Mouse (Mus musculus) CH12.LX (cell line): ENCODE data around the gene Rab33b.

Experiments used
- BHLHE40 ChIP-seq: IDR thresholded peaks from 2 replicates; pipeline ENCODE4 v1.6.1; 2011; ENCODE audit warnings: mild to moderate bottlenecking, low read depth, low read length, improper control_type of control experiment
- CTCF ChIP-seq, 2 experiments: IDR thresholded peaks in 1 of 2; conservative IDR thresholded peaks in 1 of 2; 2 replicates each; pipeline ENCODE4 v1.5.1; 2011 to 2012; ENCODE audit warnings: low read depth in 2 of 2, low read length in 2 of 2, improper control_type of control experiment in 1 of 2, inconsistent platforms in 1 of 2, mild to moderate bottlenecking in 1 of 2, moderate library complexity in 1 of 2
- GABPA ChIP-seq: IDR thresholded peaks from 2 replicates; pipeline ENCODE4 v1.6.1; 2012; ENCODE audit warnings: low read depth, low read length, improper control_type of control experiment, inconsistent platforms; ENCODE audit not compliant: insufficient replicate concordance
- JUND ChIP-seq: conservative IDR thresholded peaks from 2 replicates; pipeline ENCODE4 v1.6.1; 2011; ENCODE audit warnings: low read depth, low read length, improper control_type of control experiment
- MAFK ChIP-seq: IDR thresholded peaks from 2 replicates; pipeline ENCODE4 v1.6.1; 2011; ENCODE audit warnings: low read length, improper control_type of control experiment; ENCODE audit not compliant: insufficient replicate concordance
- MAX ChIP-seq: IDR thresholded peaks from 2 replicates; pipeline ENCODE4 v1.6.1; 2011; ENCODE audit warnings: low read length, improper control_type of control experiment
- MAZ ChIP-seq: IDR thresholded peaks from 2 replicates; pipeline ENCODE4 v1.6.1; 2012; ENCODE audit warnings: low read depth, mild to moderate bottlenecking, inconsistent platforms, low read length, improper control_type of control experiment, moderate library complexity
- PAX5 ChIP-seq: IDR thresholded peaks from 2 replicates; pipeline ENCODE4 v1.6.1; 2012; ENCODE audit warnings: low read length, inconsistent platforms, mixed read lengths
- POLR2A ChIP-seq: IDR thresholded peaks from 2 replicates; pipeline ENCODE4 v1.6.1; 2011; ENCODE audit warnings: low read depth, mild to moderate bottlenecking, improper control_type of control experiment, low read length
- POLR2AphosphoS2 ChIP-seq: IDR thresholded peaks from 2 replicates; pipeline ENCODE4 v1.6.1; 2011; ENCODE audit warnings: low read depth, low read length, improper control_type of control experiment
- RCOR1 ChIP-seq: conservative IDR thresholded peaks from 2 replicates; pipeline ENCODE4 v1.6.1; 2012; ENCODE audit warnings: low read depth, mild to moderate bottlenecking, inconsistent platforms, low read length, improper control_type of control experiment
- UBTF ChIP-seq: IDR thresholded peaks from 2 replicates; pipeline ENCODE4 v1.6.1; 2012; ENCODE audit warnings: low read depth, mild to moderate bottlenecking, inconsistent platforms, low read length, improper control_type of control experiment, moderate library complexity
- ZC3H11A ChIP-seq: IDR thresholded peaks from 2 replicates; pipeline ENCODE4 v1.6.1; 2012; ENCODE audit warnings: low read depth, mild to moderate bottlenecking, inconsistent platforms, low read length, improper control_type of control experiment

- no peak for TF ChIP-seq MAX
- TF ChIP-seq JUND: no peak
- no peak for TF ChIP-seq CTCF (conservative IDR thresholded peaks at IDR 0.05 in 1 of 2, IDR thresholded peaks at IDR 0.05 in 1 of 2; ENCODE audit: low read depth in 2 of 2, low read length in 2 of 2)
- no peak for TF ChIP-seq POLR2A
- TF ChIP-seq UBTF: no peak
- no peak for TF ChIP-seq MAFK
- no peak for TF ChIP-seq ZC3H11A
- TF ChIP-seq POLR2AphosphoS2: no peak
- TF ChIP-seq BHLHE40: no peak
- TF ChIP-seq GABPA: no peak
- no peak for TF ChIP-seq PAX5
- TF ChIP-seq RCOR1: no peak
- no peak for TF ChIP-seq MAZ
Observed at GRCm38 (mm10) chr3:51434871-51435595, 48.7 kb upstream of the Rab33b start.
